Mouse (Mus musculus): ENCODE data around the gene Erc2. TPM values are rescaled to one million over a fixed set of nuclear protein-coding genes. Genes with fewer than 3 reads are reported as not detected.

Gene Erc2
- polyA plus RNA-seq, 1 experiment from 2014 or later = 1.9 TPM

- DNase-seq (no peak), ATAC-seq (no peak)
- H3K4me1 ChIP-seq (ENCODE audit: insufficient read depth) = no peaks in the 10 kb centered on the region
- H3K9me3 ChIP-seq (ENCODE audit: low read length) = no peaks in the 10 kb centered on the region
- no peaks in the 10 kb centered on the region for H3K27me3 ChIP-seq (ENCODE audit: insufficient read depth, low read length)
- WGBS (ENCODE audit: insufficient replicate concordance) = 64% methylated on average over 6 of the region's 6 CpGs
- no peak overlapping the region for H3K9ac ChIP-seq (replicated peaks)
- no peak overlapping the region for H3K4me3 ChIP-seq (ENCODE audit: low read depth, low read length)
- H3K27ac ChIP-seq (ENCODE audit: low read depth) = no peak overlapping the region
- TF ChIP-seq CTCF (IDR thresholded peaks at IDR 0.05; ENCODE audit: low read depth) = no peak
- no peak for TF ChIP-seq EP300 (IDR thresholded peaks at IDR 0.05; ENCODE audit: low read depth)
- no peak overlapping the region for H3K4me2 ChIP-seq (ENCODE audit: low read depth, low read length)
- no peaks in the 10 kb centered on the region for H3K36me3 ChIP-seq (replicated peaks; ENCODE audit: insufficient read depth, low read length)
Measured at GRCm38 (mm10) chr14:28445737-28446136, 823.5 kb downstream of the Erc2 start.

- H3K36me3 ChIP-seq (replicated peaks; ENCODE audit: insufficient read depth, low read length) = no peaks in the 10 kb centered on the region
- H3K27ac ChIP-seq (ENCODE audit: low read depth) = no peak overlapping the region
- no peaks in the 10 kb centered on the region for H3K27me3 ChIP-seq (ENCODE audit: insufficient read depth, low read length)
- TF ChIP-seq CTCF (IDR thresholded peaks at IDR 0.05; ENCODE audit: low read depth) = no peak
- no peak for TF ChIP-seq EP300 (IDR thresholded peaks at IDR 0.05; ENCODE audit: low read depth)
- no peak overlapping the region for H3K4me3 ChIP-seq (ENCODE audit: low read depth, low read length)
- H3K4me1 ChIP-seq (ENCODE audit: insufficient read depth) = no peaks in the 10 kb centered on the region
- no peak for DNase-seq
- H3K9me3 ChIP-seq (ENCODE audit: low read length) = no peaks in the 10 kb centered on the region
- 56% methylated on average over 9 of the region's 9 CpGs for WGBS (ENCODE audit: insufficient replicate concordance)
- no peak overlapping the region for H3K9ac ChIP-seq (replicated peaks)
- ATAC-seq = no peak
- no peak overlapping the region for H3K4me2 ChIP-seq (ENCODE audit: low read depth, low read length)
Measured at GRCm38 (mm10) chr14:28451771-28452170, 829.5 kb downstream of the Erc2 start.

DNA sequence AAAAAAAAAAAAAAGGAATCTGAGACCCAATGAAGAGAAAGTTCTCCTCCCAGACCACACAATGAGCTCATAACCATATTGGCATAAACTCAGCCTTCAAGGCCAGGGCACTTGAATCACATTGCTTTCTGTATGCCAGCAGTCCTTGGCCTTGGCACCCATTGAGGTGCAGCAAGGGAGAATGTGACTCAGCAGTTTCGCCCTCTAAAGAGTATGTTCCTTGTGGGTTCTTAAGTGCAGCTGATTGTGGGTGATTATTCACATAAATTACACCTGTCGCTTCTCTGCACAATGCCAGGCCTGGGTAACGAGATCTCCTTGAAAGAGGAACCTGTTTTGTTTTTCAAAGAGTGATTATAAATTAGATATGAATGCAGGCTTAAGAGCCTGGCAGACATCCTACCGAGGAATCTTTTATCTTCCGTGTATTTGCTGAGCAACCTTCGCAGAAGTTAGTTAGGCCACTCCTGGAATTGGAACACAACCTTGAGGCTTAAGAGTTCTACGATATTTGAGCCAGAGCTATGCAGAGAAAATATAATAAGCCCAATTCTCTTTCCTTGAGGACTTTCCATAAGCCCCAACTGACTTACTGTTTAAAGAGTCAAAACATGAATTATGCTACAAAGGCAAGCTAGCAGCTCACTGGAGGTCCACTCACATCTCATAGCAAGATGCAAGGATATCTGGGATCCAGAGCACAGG is 834.3 kb downstream of the Erc2 start:
- no peak overlapping the region for H3K27ac ChIP-seq (ENCODE audit: low read depth)
- no peaks in the 10 kb centered on the region for H3K36me3 ChIP-seq (replicated peaks; ENCODE audit: insufficient read depth, low read length)
- no peak overlapping the region for H3K9ac ChIP-seq (replicated peaks)
- ATAC-seq (no peak), DNase-seq (no peak)
- H3K4me3 ChIP-seq (ENCODE audit: low read depth, low read length) = no peak overlapping the region
- TF ChIP-seq EP300 (IDR thresholded peaks at IDR 0.05; ENCODE audit: low read depth) (no peak), CTCF (IDR thresholded peaks at IDR 0.05; ENCODE audit: low read depth) (no peak)
- no peaks in the 10 kb centered on the region for H3K9me3 ChIP-seq (ENCODE audit: low read length)
- H3K27me3 ChIP-seq (ENCODE audit: insufficient read depth, low read length) = no peaks in the 10 kb centered on the region
- H3K4me2 ChIP-seq (ENCODE audit: low read depth, low read length) = no peak overlapping the region
- no peaks in the 10 kb centered on the region for H3K4me1 ChIP-seq (ENCODE audit: insufficient read depth)
- WGBS (ENCODE audit: insufficient replicate concordance) = 49% methylated on average over 7 of the region's 7 CpGs

GRCm38 (mm10) chr14:28457428-28457827 is 835.2 kb downstream of the Erc2 start:
- 50% methylated on average over 3 of the region's 3 CpGs for WGBS (ENCODE audit: insufficient replicate concordance)
- Histone ChIP-seq H3K4me3 (ENCODE audit: low read depth, low read length) (no peak overlapping the region), H3K27ac (ENCODE audit: low read depth) (no peak overlapping the region), H3K4me1 (ENCODE audit: insufficient read depth) (no peaks in the 10 kb centered on the region), H3K9ac (replicated peaks) (no peak overlapping the region), H3K4me2 (ENCODE audit: low read depth, low read length) (no peak overlapping the region), H3K27me3 (ENCODE audit: insufficient read depth, low read length) (no peaks in the 10 kb centered on the region), H3K36me3 (replicated peaks; ENCODE audit: insufficient read depth, low read length) (no peaks in the 10 kb centered on the region), H3K9me3 (ENCODE audit: low read length) (no peaks in the 10 kb centered on the region)
- TF ChIP-seq CTCF (IDR thresholded peaks at IDR 0.05; ENCODE audit: low read depth) (no peak), EP300 (IDR thresholded peaks at IDR 0.05; ENCODE audit: low read depth) (no peak)
- ATAC-seq (no peak), DNase-seq (no peak)

DNA sequence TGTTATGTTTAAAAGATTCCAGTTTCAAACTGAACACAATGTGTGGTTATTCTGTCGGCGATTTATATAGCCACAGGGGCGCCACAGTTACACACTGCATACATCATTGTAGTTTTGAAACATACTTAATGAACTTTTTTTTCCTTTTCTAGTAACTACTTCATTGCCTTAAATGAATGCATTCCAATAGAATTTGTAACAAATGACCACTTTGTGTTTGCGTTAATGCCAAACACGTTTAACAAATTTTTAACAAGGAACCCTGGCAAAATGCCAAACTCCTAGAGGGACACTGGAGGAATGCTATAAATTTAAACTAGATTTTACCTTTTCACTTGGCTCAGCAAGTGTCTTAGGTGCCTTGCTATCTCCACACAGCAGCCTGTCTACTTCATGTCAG is 845.7 kb downstream of the Erc2 start:
- no peaks in the 10 kb centered on the region for H3K4me1 ChIP-seq (ENCODE audit: insufficient read depth)
- no peaks in the 10 kb centered on the region for H3K36me3 ChIP-seq (replicated peaks; ENCODE audit: insufficient read depth, low read length)
- H3K9ac ChIP-seq (replicated peaks) = no peak overlapping the region
- no peak for ATAC-seq
- no peak overlapping the region for H3K4me3 ChIP-seq (ENCODE audit: low read depth, low read length)
- H3K9me3 ChIP-seq (ENCODE audit: low read length) = no peaks in the 10 kb centered on the region
- no peak overlapping the region for H3K27ac ChIP-seq (ENCODE audit: low read depth)
- TF ChIP-seq EP300 (IDR thresholded peaks at IDR 0.05; ENCODE audit: low read depth) (no peak), CTCF (IDR thresholded peaks at IDR 0.05; ENCODE audit: low read depth) (no peak)
- no peaks in the 10 kb centered on the region for H3K27me3 ChIP-seq (ENCODE audit: insufficient read depth, low read length)
- no peak for DNase-seq
- 78% methylated on average over 5 of the region's 5 CpGs for WGBS (ENCODE audit: insufficient replicate concordance)
- no peak overlapping the region for H3K4me2 ChIP-seq (ENCODE audit: low read depth, low read length)

DNA sequence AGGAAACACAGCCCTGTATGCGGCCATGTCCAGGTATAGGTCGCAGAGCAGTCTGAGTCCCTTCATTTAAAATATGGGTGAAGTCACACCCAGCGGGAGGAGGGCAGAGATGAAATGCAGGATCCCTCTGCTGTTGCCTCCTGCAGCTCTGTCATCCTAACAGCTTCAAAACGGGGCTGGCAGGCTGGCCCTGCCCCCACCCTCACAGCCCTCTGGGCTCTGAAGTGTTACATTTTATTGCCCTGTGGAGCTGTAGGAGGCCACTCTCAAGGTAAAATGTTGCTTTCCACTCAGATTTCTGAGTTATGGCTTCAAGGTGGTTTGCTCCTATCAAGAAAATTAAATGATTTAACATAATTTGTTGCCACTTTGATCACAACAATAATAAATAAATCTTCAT is 847.5 kb downstream of the Erc2 start:
- no peaks in the 10 kb centered on the region for H3K27me3 ChIP-seq (ENCODE audit: insufficient read depth, low read length)
- H3K9me3 ChIP-seq (ENCODE audit: low read length) = no peaks in the 10 kb centered on the region
- WGBS (ENCODE audit: insufficient replicate concordance) = 53% methylated on average over 4 of the region's 4 CpGs
- no peak overlapping the region for H3K4me2 ChIP-seq (ENCODE audit: low read depth, low read length)
- no peak overlapping the region for H3K9ac ChIP-seq (replicated peaks)
- ATAC-seq = no peak
- TF ChIP-seq EP300 (IDR thresholded peaks at IDR 0.05; ENCODE audit: low read depth) = no peak
- H3K27ac ChIP-seq (ENCODE audit: low read depth) = no peak overlapping the region
- H3K4me3 ChIP-seq (ENCODE audit: low read depth, low read length) = no peak overlapping the region
- no peaks in the 10 kb centered on the region for H3K4me1 ChIP-seq (ENCODE audit: insufficient read depth)
- DNase-seq = no peak
- no peaks in the 10 kb centered on the region for H3K36me3 ChIP-seq (replicated peaks; ENCODE audit: insufficient read depth, low read length)

All from liver, postnatal 0 days (tissue).